Mouse (Mus musculus) kidney, adult 11 months (tissue): ENCODE measurements at regions not wholly inside any gene's neighbourhood (a gene's known extent, or its start where the extent isn't known, plus 50 kb on each side); places are given as distances from the start of the nearest gene placed in this dataset.

Experiments used
- DNase-seq: peaks from one replicate; pipeline ENCODE4 v3.0.0; 2022

GRCm38 (mm10) chr4:100616161-100616915 is 137.7 kb downstream of the Ube2u start:
- DNase-seq, result no peak

- DNase-seq, result no peak
These were observed 138.4 kb downstream of the Ube2u start for GRCm38 (mm10) chr4:100616916-100617488.

DNA sequence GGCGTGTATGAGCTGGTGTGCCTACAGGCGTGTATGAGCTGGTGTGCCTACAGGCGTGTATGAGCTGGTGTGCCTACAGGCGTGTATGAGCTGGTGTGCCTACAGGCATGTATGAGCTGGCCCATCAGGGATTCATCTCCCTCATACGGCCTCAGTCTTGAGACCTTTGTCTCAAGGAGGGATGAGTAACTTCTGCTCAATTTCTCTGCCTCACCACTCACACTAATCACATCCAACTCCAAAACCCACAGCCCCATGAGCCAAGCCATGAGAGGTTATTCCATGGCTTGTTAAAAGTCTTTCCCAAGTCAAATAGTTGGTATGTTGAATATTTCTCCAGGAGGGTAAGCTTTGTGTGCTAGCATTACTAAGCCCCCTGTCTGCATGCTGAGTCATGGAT is 146.0 kb downstream of the Ube2u start:
- DNase-seq, result no peak

- no peak for DNase-seq
These were observed 147.9 kb downstream of the Ube2u start for GRCm38 (mm10) chr4:100626551-100626950.

GRCm38 (mm10) chr4:100634388-100634787 is 142.1 kb upstream of the Cachd1 start:
- DNase-seq, result no peak

DNA sequence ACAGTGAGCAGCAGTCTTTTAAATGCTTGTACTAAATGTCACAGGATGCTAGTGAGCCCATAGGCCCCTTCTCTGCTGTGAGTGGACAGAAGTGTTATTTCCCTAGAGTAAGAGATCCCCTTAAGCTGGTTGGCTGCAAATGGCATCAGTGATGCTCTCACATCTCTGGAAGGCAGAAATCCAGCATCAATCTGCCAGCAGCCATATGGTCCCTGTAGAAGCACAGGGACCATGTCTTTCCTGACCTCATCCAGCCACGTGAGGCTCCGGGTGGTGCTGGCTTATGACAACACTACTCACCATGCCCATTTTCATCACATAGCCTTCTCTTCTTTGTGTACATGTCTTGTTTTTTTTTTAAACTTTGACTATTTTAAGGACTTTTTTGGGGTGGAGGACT is 138.9 kb upstream of the Cachd1 start:
- DNase-seq, result no peak

DNA sequence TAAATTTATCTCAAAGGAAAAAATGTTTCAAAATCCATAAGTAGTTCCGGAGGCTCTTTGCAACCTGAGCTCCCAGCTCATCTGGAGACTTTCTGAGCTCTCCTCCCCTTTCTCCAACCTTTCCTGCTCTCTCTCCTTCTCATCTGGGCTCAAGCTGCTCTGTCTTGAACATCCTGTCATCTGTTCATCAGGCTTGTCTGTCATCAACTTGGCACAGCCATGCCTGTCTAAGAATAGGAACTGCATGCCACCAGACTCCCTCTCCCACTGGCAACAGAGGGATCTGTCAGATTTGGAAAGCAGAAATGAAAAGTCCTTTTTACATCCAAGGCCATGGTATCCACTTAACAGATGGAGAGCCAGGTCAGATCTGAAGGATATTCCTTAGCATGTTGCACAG is 115.3 kb upstream of the Cachd1 start:
- no peak for DNase-seq

- no peak for DNase-seq
These were observed 111.7 kb upstream of the Cachd1 start for GRCm38 (mm10) chr4:100664619-100665264.

GRCm38 (mm10) chr4:100670553-100670952 is 105.9 kb upstream of the Cachd1 start:
- DNase-seq, result no peak

DNA sequence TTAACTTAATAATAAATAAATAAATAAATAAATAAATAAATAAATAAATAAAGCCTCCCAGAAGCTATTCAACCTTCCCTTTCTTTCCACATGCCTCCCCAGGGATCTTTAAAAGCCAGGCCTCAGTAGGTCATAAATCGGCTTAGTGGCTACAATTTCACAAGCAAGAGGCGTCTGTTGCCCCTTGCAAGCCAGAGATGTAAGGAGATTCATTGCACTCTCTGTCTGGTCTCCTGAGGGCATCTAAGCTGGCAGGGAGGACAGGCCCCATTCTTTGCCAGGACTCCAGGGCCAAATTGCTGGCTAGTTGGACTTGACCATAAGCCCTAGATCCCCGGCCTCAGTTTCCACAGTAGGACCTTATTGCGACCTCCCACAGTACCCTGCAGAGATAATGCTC is 101.6 kb upstream of the Cachd1 start:
- no peak for DNase-seq

DNA sequence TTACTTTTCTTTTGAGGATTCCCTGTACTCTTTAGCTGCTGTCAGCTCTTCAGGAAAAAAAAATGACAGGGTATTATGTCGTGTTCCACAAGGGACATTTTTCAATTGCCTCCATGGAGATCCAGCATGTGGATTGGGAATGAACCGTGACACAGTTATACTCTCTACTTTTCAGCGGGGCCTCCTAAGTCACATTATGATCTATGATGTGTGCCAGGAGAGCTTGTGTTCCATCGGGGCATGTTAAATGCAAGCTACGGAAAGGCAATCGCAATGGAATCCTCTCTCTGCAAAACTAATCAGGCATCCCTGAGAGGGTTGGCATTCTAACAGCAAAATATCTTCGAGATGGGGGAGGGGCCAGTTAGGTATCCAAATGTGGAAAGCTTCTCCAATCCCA is 92.7 kb upstream of the Cachd1 start:
- no peak for DNase-seq

DNA sequence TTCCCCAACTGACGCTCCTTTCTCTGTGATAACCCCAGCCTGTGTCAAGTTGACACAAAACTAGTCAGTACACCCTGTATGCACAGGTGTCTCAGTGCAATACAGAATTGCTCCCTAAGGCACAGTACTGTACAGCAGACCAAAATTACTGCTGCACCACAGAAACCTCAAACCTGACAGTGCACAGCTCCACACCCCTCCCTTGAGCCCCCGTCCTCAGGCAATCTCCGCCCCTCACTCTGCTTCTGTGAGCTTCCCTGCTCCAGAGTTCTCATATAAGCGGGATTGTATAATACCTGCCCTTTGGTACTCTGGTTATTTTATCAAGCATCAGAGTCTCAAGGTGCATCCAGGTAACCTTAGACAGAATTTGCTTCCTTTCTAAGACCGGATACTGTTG is 76.5 kb upstream of the Cachd1 start:
- no peak for DNase-seq

- DNase-seq, result no peak
These were observed 76.1 kb upstream of the Cachd1 start for GRCm38 (mm10) chr4:100700418-100700817.

DNA sequence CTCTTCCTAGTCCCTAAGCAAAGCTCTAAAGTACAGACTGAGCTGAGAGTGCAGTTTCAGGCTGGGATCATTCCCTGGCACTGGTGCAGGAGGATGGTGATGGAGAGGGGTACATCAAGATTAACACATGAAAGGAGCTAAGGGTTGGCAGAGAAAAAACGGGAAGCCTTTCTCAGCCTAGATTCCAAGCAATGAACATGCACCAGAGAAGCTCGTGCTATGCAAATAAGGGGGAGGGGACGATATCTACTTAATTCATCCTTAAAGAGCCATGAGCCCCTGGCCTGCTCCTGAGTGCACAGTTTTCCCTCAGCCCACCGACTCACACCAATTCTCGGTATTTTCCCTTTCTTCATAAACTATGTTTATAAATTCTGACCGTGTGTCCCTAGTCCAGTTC is 70.5 kb upstream of the Cachd1 start:
- no peak for DNase-seq

DNA sequence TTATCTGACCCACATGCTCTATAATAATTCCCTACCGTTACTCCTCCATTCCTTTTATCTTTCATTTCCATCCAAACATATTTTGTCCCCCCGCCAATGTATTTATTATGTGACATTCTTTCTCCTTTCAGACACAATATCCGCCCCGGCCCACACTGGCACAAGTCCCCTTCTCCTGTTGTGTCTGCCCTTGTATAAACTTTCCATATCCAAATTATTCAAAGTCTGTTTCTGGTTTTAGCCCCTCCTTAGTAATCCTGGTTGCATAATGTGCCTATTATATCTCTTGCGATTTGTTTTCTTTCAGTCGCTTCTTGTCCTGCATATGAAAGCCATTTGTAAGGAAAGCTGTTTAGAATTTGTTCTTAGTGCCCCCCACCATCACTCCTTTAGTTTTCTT is 69.3 kb upstream of the Cachd1 start:
- no peak for DNase-seq

DNA sequence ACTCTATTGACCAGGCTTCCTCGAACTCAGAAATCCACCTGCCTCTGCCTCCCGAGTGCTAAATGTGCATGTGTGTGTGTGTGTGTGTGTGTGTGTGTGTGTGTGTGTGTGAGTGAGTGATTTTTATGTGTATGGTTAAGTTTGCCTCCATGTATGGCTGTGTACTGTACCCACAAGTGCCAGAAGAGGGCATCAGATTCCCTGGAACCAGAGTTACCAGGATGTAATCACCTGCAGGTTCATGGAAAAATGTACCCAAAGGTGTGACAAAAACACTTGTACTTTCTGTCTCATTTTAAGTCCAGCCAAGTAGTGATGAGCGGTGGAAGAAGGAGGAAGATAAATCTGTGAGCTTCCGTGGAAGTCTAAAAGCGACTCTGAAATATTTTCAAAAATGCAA is 68.2 kb upstream of the Cachd1 start:
- DNase-seq, result no peak

- DNase-seq, result no peak
These were observed 62.2 kb upstream of the Cachd1 start for GRCm38 (mm10) chr4:100714240-100714639.

GRCm38 (mm10) chr4:100717601-100718000 is 58.9 kb upstream of the Cachd1 start:
- DNase-seq, result no peak

- DNase-seq, result peak; percentile 44
These were observed 53.9 kb upstream of the Cachd1 start for GRCm38 (mm10) chr4:100722532-100722931.

DNA sequence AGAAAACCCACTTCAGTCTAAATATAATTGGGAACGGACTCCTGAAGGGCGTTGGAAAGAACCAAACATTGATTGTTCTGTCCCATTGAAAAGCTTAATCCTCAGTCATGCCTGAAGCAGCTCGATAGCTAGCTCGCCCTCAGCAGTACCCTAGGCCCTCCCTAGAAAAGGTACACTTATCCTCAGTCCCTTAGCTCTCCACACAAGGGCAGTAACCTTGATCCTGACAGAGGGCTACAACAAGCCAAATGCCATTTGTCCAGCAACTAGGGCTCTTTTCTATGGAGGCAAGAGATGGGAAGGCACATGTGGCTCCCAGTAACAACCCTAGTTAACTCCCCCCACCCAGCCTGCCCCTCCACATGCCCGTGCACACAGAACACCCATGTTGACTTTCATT is 53.4 kb upstream of the Cachd1 start:
- DNase-seq, result no peak

GRCm38 (mm10) chr4:100725811-100726210 is 50.7 kb upstream of the Cachd1 start:
- DNase-seq, result no peak

GRCm38 (mm10) chr4:100726496-100726895 is 50.0 kb upstream of the Cachd1 start:
- DNase-seq, result no peak
